Mouse (Mus musculus): ENCODE data around the gene Nkx2-1. TPM values are rescaled to one million over a fixed set of nuclear protein-coding genes. Genes with fewer than 3 reads are reported as not detected.

The Nkx2-1 gene
- polyA plus RNA-seq, 1 experiment from 2014 or later, result 68.7 TPM

- Histone ChIP-seq H3K4me1 (ENCODE audit: insufficient read depth, low read depth, low read length) (no peaks in the 10 kb centered on the region), H3K27me3 (replicated peaks; ENCODE audit: insufficient read depth, low read length) (peaks cover 29% of the 10 kb centered on the region; the same call in 1 of the 2 replicates), H3K4me2 (replicated peaks; ENCODE audit: low read depth, low read length) (peak overlapping the region; percentile 55), H3K27ac (ENCODE audit: low read length) (peak overlapping the region; percentile 96), H3K4me3 (ENCODE audit: low read depth, low read length) (peak overlapping the region; percentile 60), H3K9ac (replicated peaks; ENCODE audit: low read depth) (peak overlapping the region; percentile 92), H3K36me3 (ENCODE audit: insufficient read depth, low read length) (no peaks in the 10 kb centered on the region), H3K9me3 (ENCODE audit: low read length) (no peaks in the 10 kb centered on the region)
- DNase-seq (ENCODE audit: low spot score), result peak; percentile 49
- no peak for TF ChIP-seq EP300 (IDR thresholded peaks at IDR 0.05)
- no peak for TF ChIP-seq CTCF (IDR thresholded peaks at IDR 0.05)
- under 1% methylated on average over 42 of the region's 44 CpGs for WGBS
- ATAC-seq, result peak; percentile 4; the same call in 1 of the 2 replicates
Observed at GRCm38 (mm10) chr12:56536174-56536883, 379 bp downstream of the Nkx2-1 start.

- Histone ChIP-seq H3K4me3 (ENCODE audit: low read depth, low read length) (peak overlapping the region; percentile 60), H3K4me1 (ENCODE audit: insufficient read depth, low read depth, low read length) (no peaks in the 10 kb centered on the region), H3K36me3 (ENCODE audit: insufficient read depth, low read length) (no peaks in the 10 kb centered on the region), H3K27ac (ENCODE audit: low read length) (peak overlapping the region; percentile 96), H3K4me2 (replicated peaks; ENCODE audit: low read depth, low read length) (peak overlapping the region; percentile 55), H3K9me3 (ENCODE audit: low read length) (no peaks in the 10 kb centered on the region), H3K9ac (replicated peaks; ENCODE audit: low read depth) (peak overlapping the region; percentile 92), H3K27me3 (replicated peaks; ENCODE audit: insufficient read depth, low read length) (peaks cover 29% of the 10 kb centered on the region; the same call in 1 of the 2 replicates)
- under 1% methylated on average over 23 of the region's 36 CpGs for WGBS
- TF ChIP-seq EP300 (IDR thresholded peaks at IDR 0.05), result no peak
- peak; percentile 70 for ATAC-seq
- DNase-seq (ENCODE audit: low spot score), result peak; percentile 78
Observed at GRCm38 (mm10) chr12:56535411-56536173, 1.1 kb downstream of the Nkx2-1 start.

GRCm38 (mm10) chr12:56534651-56535326 lies 1.9 kb downstream of the Nkx2-1 start:
- ATAC-seq, result peak; percentile 70

GRCm38 (mm10) chr12:56534311-56534650 lies 2.4 kb downstream of the Nkx2-1 start:
- TF ChIP-seq EP300 (IDR thresholded peaks at IDR 0.05) (no peak), CTCF (IDR thresholded peaks at IDR 0.05) (no peak)
- ATAC-seq, result no peak
- H3K27ac ChIP-seq (ENCODE audit: low read length), result peak overlapping the region; percentile 96
- WGBS, result 2% methylated on average over 14 of the region's 24 CpGs
- peak; percentile 8 for DNase-seq (ENCODE audit: low spot score)
- peak overlapping the region; percentile 92 for H3K9ac ChIP-seq (replicated peaks; ENCODE audit: low read depth)
- H3K9me3 ChIP-seq (ENCODE audit: low read length), result no peaks in the 10 kb centered on the region
- peak overlapping the region; percentile 60 for H3K4me3 ChIP-seq (ENCODE audit: low read depth, low read length)
- no peaks in the 10 kb centered on the region for H3K36me3 ChIP-seq (ENCODE audit: insufficient read depth, low read length)
- H3K4me2 ChIP-seq (replicated peaks; ENCODE audit: low read depth, low read length), result peak overlapping the region; percentile 55; the same call in 1 of the 2 replicates
- no peaks in the 10 kb centered on the region for H3K4me1 ChIP-seq (ENCODE audit: insufficient read depth, low read depth, low read length)
- peaks cover 29% of the 10 kb centered on the region; the same call in 1 of the 2 replicates for H3K27me3 ChIP-seq (replicated peaks; ENCODE audit: insufficient read depth, low read length)

More at GRCm38 (mm10) chr12:56534651-56535326, 1.9 kb downstream of the Nkx2-1 start:
- under 1% methylated on average over 53 of the region's 62 CpGs for WGBS
- no peaks in the 10 kb centered on the region for H3K36me3 ChIP-seq (ENCODE audit: insufficient read depth, low read length)
- TF ChIP-seq EP300 (IDR thresholded peaks at IDR 0.05) (peak; percentile 68), CTCF (IDR thresholded peaks at IDR 0.05) (no peak)
- H3K9me3 ChIP-seq (ENCODE audit: low read length), result no peaks in the 10 kb centered on the region
- peaks cover 29% of the 10 kb centered on the region; the same call in 1 of the 2 replicates for H3K27me3 ChIP-seq (replicated peaks; ENCODE audit: insufficient read depth, low read length)
- peak overlapping the region; percentile 96 for H3K27ac ChIP-seq (ENCODE audit: low read length)
- H3K4me1 ChIP-seq (ENCODE audit: insufficient read depth, low read depth, low read length), result no peaks in the 10 kb centered on the region
- peak overlapping the region; percentile 92 for H3K9ac ChIP-seq (replicated peaks; ENCODE audit: low read depth)
- DNase-seq (ENCODE audit: low spot score), result peak; percentile 90
- peak overlapping the region; percentile 60 for H3K4me3 ChIP-seq (ENCODE audit: low read depth, low read length)
- peak overlapping the region; percentile 55 for H3K4me2 ChIP-seq (replicated peaks; ENCODE audit: low read depth, low read length)

- Histone ChIP-seq H3K9ac (replicated peaks; ENCODE audit: low read depth) (peak overlapping the region; percentile 92), H3K27me3 (replicated peaks; ENCODE audit: insufficient read depth, low read length) (peaks cover 29% of the 10 kb centered on the region; the same call in 1 of the 2 replicates), H3K9me3 (ENCODE audit: low read length) (no peaks in the 10 kb centered on the region), H3K4me1 (ENCODE audit: insufficient read depth, low read depth, low read length) (no peaks in the 10 kb centered on the region), H3K36me3 (ENCODE audit: insufficient read depth, low read length) (no peaks in the 10 kb centered on the region), H3K4me2 (replicated peaks; ENCODE audit: low read depth, low read length) (peak overlapping the region; percentile 22), H3K4me3 (ENCODE audit: low read depth, low read length) (peak overlapping the region; percentile 60), H3K27ac (ENCODE audit: low read length) (peak overlapping the region; percentile 96)
- no peak for ATAC-seq
- DNase-seq (ENCODE audit: low spot score), result peak; percentile 52
- 1% methylated on average over 40 of the region's 54 CpGs for WGBS
- TF ChIP-seq EP300 (IDR thresholded peaks at IDR 0.05) (no peak), CTCF (IDR thresholded peaks at IDR 0.05) (no peak)
Observed at GRCm38 (mm10) chr12:56533501-56534310, 3.0 kb downstream of the Nkx2-1 start.
